Mouse (Mus musculus) small intestine, adult 2 months (tissue): ENCODE results near the gene Tcea3. TPM values are rescaled to one million over a fixed set of nuclear protein-coding genes. Genes with fewer than 3 reads are reported as not detected.

ENCODE experiments used
- H3K27ac ChIP-seq: fragments of 200-500 bp; 2 replicates; pipeline ENCODE4 v1.5.1; 2012; ENCODE audit warnings: low read depth, low read length, control low read depth, inconsistent platforms; ENCODE audit not compliant: insufficient read depth
- H3K27me3 ChIP-seq: fragments of 200-500 bp; 2 replicates; pipeline ENCODE4 v1.6.1; 2012; ENCODE audit warnings: mild to moderate bottlenecking, moderate library complexity, low read length, inconsistent platforms; ENCODE audit not compliant: control insufficient read depth, insufficient read depth
- H3K36me3 ChIP-seq: fragments of 200-500 bp; 2 replicates; pipeline ENCODE4 v1.6.1; 2012; ENCODE audit warnings: mild to moderate bottlenecking, low read length, control low read depth, inconsistent platforms; ENCODE audit not compliant: control insufficient read depth, insufficient read depth
- H3K4me1 ChIP-seq: fragments of 200-500 bp; 2 replicates; pipeline ENCODE4 v1.6.1; 2012; ENCODE audit warnings: low read length, inconsistent platforms, mixed read lengths; ENCODE audit not compliant: control insufficient read depth, insufficient read depth, insufficient read length
- H3K4me3 ChIP-seq: fragments of 200-500 bp; 2 replicates; pipeline ENCODE4 v1.5.1; 2012; ENCODE audit warnings: low read depth, mild to moderate bottlenecking, control low read depth, inconsistent platforms, low read length, moderate library complexity
- CTCF ChIP-seq: fragments of 200-500 bp; IDR thresholded peaks from 2 replicates; pipeline ENCODE4 v1.5.1; 2012; ENCODE audit warnings: low read depth, mild to moderate bottlenecking, control low read depth, inconsistent platforms, low read length, moderate library complexity, mixed read lengths; ENCODE audit not compliant: insufficient replicate concordance, insufficient read length; ENCODE audit errors: extremely low read depth
- POLR2A ChIP-seq: fragments of 200-500 bp; IDR thresholded peaks from 2 replicates; pipeline ENCODE4 v1.6.1; 2012; ENCODE audit warnings: low read depth, mild to moderate bottlenecking, control low read depth, inconsistent platforms, low read length, moderate library complexity
- WGBS: fragments of 180-500 bp; shearing (Covaris S2); methylation state at CpG from one replicate; pipeline ENCODE4 v1.1.7; 2018; 5-methylcytosine and 5-hydroxymethylcytosine counted together
- polyA plus RNA-seq: library from polyadenylated mRNA; depleted of rRNA; stranded (reverse); fragments of >200 nt; gene quantifications from 2 replicates; pipeline ENCODE4 v1.2.3, GENCODE M21; 2012

Tcea3 gene
- polyA plus RNA-seq, 1 experiment: 14.8 TPM

DNA sequence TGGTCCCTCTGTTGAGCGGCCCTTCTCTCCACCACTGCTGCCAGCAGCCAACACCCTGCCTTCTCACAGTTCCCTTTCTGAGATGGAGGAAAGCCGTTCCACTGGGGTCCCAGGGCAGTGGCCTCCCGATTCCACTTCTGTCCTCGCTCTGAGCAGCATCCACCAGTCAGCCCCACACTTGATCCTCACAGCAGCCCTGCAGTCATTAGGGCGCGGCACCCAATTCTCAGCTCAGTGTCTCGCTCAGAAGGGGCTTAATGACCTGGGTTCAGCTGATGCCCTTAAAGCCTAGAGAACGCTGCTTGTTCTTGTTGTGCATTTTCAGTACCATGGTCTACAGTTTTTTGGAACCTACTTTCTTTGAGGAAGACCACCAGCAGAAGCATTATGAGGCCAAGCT is 33.6 kb downstream of the Tcea3 start:
- Histone ChIP-seq H3K36me3 (no peaks in the 10 kb centered on the region), H3K27me3 (no peaks in the 10 kb centered on the region), H3K27ac (no peak overlapping the region), H3K4me1 (no peaks in the 10 kb centered on the region; the same call in 1 of the 2 replicates), H3K4me3 (no peak overlapping the region)
- no peak for TF ChIP-seq CTCF
- TF ChIP-seq POLR2A: no peak
- 82% methylated on average over 8 of the region's 8 CpGs for WGBS

GRCm38 (mm10) chr4:136281611-136282010 is 34.1 kb downstream of the Tcea3 start:
- Histone ChIP-seq H3K4me3 (no peak overlapping the region), H3K27me3 (no peaks in the 10 kb centered on the region), H3K27ac (no peak overlapping the region), H3K4me1 (peaks cover 1% of the 10 kb centered on the region; the same call in 1 of the 2 replicates), H3K36me3 (no peaks in the 10 kb centered on the region)
- TF ChIP-seq POLR2A (no peak), CTCF (no peak)
- WGBS: 79% methylated on average over 9 of the region's 9 CpGs

DNA sequence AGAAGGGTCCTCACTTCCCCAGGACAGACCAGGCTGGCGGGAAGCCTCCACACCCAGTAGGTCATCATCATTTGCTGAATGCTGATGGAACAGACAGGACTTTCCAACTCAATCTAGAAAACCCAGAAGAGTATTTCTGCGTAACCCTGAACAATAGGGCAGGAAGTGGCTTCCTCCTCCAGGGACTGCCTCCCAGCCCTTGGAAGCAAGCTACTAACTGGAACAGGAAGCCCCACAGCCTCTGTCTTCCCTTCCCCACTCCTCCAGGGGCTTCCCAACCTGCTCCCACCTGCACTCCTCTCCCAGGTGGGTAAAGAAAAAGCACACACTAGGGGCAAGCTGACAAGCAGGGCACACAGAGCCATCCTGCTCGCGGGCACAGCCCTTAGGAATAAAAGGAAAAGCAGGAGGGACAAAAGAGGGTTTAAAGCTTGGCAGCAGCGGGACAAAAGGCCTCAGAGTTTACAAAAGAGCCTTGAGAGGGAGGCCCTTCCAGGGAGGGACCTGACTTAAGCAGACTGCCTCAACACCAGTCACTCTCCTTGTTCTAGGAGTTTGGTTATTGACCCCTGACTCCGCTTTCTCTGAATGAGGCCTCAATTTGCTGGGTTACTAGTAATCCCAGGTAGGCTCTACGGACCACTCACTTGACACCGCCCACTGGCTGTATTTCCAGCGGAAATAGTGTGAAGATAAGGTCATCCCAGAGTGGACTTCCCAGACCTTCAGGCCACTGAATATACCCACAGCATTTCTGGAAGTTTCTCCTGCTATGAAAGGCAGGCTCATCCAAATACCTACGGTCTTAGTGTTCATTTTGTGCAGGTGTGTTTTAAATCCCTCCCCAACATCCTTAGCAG is 35.3 kb downstream of the Tcea3 start:
- Histone ChIP-seq H3K27me3 (no peaks in the 10 kb centered on the region), H3K4me3 (no peak overlapping the region), H3K4me1 (peaks cover 3% of the 10 kb centered on the region; the same call in 1 of the 2 replicates), H3K27ac (peak overlapping the region; percentile 55), H3K36me3 (no peaks in the 10 kb centered on the region)
- no peak for TF ChIP-seq CTCF
- TF ChIP-seq POLR2A: no peak
- 77% methylated on average over 10 of the region's 10 CpGs for WGBS

DNA sequence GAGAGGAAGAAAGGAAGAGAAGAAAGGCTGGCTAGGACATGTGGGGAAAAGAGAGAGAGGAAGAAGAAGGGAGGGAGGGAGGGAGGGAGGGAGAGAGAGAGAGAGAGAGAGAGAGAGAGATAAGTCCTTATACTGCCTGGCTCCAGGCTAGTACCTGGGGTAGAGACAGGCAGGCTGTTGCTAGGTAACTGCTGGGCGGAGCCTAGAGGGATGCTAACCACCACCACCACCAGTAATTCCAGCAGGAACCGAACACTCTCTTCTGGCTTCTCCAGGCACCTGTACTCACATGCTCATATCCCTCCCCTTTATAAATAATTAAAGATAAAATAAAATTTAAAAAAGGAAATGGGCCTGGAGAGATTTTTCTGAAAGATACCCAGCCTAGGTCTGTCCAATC is 36.3 kb downstream of the Tcea3 start:
- Histone ChIP-seq H3K27ac (no peak overlapping the region), H3K4me1 (peaks cover 3% of the 10 kb centered on the region; the same call in 1 of the 2 replicates), H3K36me3 (peaks cover 4% of the 10 kb centered on the region; the same call in 1 of the 2 replicates), H3K4me3 (no peak overlapping the region), H3K27me3 (no peaks in the 10 kb centered on the region)
- TF ChIP-seq CTCF (no peak), POLR2A (no peak)
- WGBS: 57% methylated on average over 2 of the region's 2 CpGs

GRCm38 (mm10) chr4:136284455-136284854 is 36.9 kb downstream of the Tcea3 start, which contains the start of gene Zfp46:
Zfp46 (plus strand) TSS chr4:136284683.
- 32% methylated on average over 5 of the region's 5 CpGs for WGBS
- H3K27me3 ChIP-seq: no peaks in the 10 kb centered on the region
- H3K4me1 ChIP-seq: peaks cover 3% of the 10 kb centered on the region; the same call in 1 of the 2 replicates
- H3K36me3 ChIP-seq: peaks cover 8% of the 10 kb centered on the region; the same call in 1 of the 2 replicates
- H3K4me3 ChIP-seq: peak within 1 kb of the TSS; percentile 76
- peak within 1 kb of the TSS; percentile 87 for H3K27ac ChIP-seq
- TF ChIP-seq POLR2A: no peak
- no peak for TF ChIP-seq CTCF

DNA sequence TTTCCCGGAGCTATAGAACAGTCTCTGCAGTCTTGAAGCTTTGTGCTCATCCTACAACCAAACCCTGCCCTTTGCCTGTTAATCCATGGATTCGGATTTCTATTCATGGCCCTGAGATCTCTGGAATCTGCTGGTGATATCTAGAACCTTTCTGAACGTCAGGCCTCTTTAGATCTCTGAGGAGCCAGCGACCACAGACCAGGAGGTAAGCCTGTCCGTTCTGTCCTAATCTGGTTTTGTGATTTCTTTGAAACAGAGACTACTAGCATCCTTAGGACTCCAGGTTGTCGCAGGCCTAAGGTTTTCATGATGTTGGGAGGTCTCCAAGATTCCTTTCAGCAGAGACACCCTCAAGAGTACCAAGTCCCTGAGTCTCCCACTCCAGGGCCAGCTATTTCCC is 37.4 kb downstream of the Tcea3 start:
- 28% methylated on average over 6 of the region's 6 CpGs for WGBS
- peaks cover 3% of the 10 kb centered on the region; the same call in 1 of the 2 replicates for H3K4me1 ChIP-seq
- H3K27me3 ChIP-seq: no peaks in the 10 kb centered on the region
- TF ChIP-seq CTCF: no peak
- TF ChIP-seq POLR2A: no peak
- H3K36me3 ChIP-seq: peaks cover 12% of the 10 kb centered on the region
- H3K27ac ChIP-seq: peak overlapping the region; percentile 72
- peak overlapping the region; percentile 76 for H3K4me3 ChIP-seq

GRCm38 (mm10) chr4:136285348-136285810 is 37.9 kb downstream of the Tcea3 start:
- Histone ChIP-seq H3K27me3 (no peaks in the 10 kb centered on the region), H3K4me3 (peak overlapping the region; percentile 76), H3K36me3 (peaks cover 17% of the 10 kb centered on the region), H3K4me1 (peaks cover 3% of the 10 kb centered on the region; the same call in 1 of the 2 replicates), H3K27ac (peak overlapping the region; percentile 87)
- under 1% methylated on average over 25 of the region's 25 CpGs for whole genome bisulfite sequencing
- peak; percentile 54; the same call in 1 of the 2 replicates for TF ChIP-seq POLR2A
- no peak for TF ChIP-seq CTCF
